Mouse (Mus musculus): ENCODE data around the gene Slc25a5. TPM values are rescaled to one million over a fixed set of nuclear protein-coding genes. Genes with fewer than 3 reads are reported as not detected.

Gene Slc25a5
- polyA plus RNA-seq, 1 experiment from 2014 or later: 587 TPM

Other genes starting within 250 kb of the Slc25a5 start
- gene Pgrmc1, start 197.4 kb upstream of the Slc25a5 start, polyA plus RNA-seq (2014; fragmentation: Nextera tagmentation; extraction: Ambion mirVana): 442 and 449 TPM in 2 replicates
- 2.5 and 3.1 TPM in 2 replicates for gene Akap17b, start 150.3 kb upstream of the Slc25a5 start, polyA plus RNA-seq (2014; fragmentation: Nextera tagmentation; extraction: Ambion mirVana)
- gene Slc25a43, start 52.0 kb upstream of the Slc25a5 start, polyA plus RNA-seq (2014; fragmentation: Nextera tagmentation; extraction: Ambion mirVana): 0.89 and 1.00 TPM in 2 replicates
- gene Ube2a, start 78.2 kb downstream of the Slc25a5 start, polyA plus RNA-seq (2014; fragmentation: Nextera tagmentation; extraction: Ambion mirVana): 136 and 139 TPM in 2 replicates
- gene C330007P06Rik, start 78.5 kb downstream of the Slc25a5 start, polyA plus RNA-seq (2014; fragmentation: Nextera tagmentation; extraction: Ambion mirVana): 45.1 and 53.3 TPM in 2 replicates
- 2.9 and 3.4 TPM in 2 replicates for gene Nkrf, start 107.2 kb downstream of the Slc25a5 start, polyA plus RNA-seq (2014; fragmentation: Nextera tagmentation; extraction: Ambion mirVana)
- 57.0 and 59.2 TPM in 2 replicates for gene Sept6, start 196.1 kb downstream of the Slc25a5 start, polyA plus RNA-seq (2014; fragmentation: Nextera tagmentation; extraction: Ambion mirVana)

Measured in embryonic facial prominence, embryonic 11.5 days (tissue).